Mouse (Mus musculus) effector memory CD4-positive, alpha-beta T cell, adult 7 months (primary cell): ENCODE measurements around the gene Zfp709. TPM values are rescaled to one million over a fixed set of nuclear protein-coding genes. Genes with fewer than 3 reads are reported as not detected.

Experiments
- polyA plus RNA-seq: library from polyadenylated mRNA; unstranded; fragments of 100-300 nt; shearing (Covaris generic); gene quantifications from one replicate; pipeline ENCODE4 v1.2.1, GENCODE M21; 2017

Gene Zfp709
- polyA plus RNA-seq: 1.7 TPM

DNA sequence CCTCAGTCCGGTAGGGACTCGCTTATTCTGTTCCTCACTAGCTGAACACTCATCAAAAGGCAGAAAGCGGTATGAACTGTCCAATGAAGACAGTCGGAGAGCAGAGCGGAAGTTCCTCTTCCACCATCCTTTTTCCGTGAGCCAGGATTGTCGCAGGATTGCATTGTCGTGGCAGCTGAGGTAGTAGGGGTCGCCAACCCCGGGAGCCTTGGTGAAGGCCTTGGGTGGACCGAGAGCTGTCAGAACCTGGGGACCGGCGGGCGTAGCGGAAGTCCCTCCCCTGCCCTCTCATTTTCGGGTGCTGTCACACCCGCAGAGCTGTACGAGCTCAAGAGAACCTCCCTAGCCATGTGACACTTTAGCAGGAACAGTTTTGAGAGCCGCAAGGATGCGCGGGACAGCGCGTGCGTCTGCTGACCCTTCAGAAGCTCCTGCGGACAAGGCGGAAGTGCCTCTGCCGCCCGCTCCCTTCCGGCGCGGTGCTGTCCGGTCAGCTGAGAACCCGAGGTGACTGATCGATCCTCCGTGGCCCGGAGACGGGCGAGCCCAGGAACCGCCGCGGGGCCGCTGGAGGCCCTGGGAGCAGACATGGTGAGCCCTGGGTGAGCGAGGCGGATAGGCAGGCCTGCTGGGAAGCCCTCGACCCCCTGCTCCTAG, at the start of gene Zfp709:
TSS of gene Zfp709 (plus strand) at position 402 of the 657 bp plus-strand sequence.

GRCm38 (mm10) chr8:71908309-71909261, 26.8 kb downstream of the Zfp709 start, which contains the start of the genes Zfp882 and Zfp617:
Gene Zfp882 (plus strand): TSS chr8:71908608.
Gene Zfp617 (plus strand): TSS chr8:71908635.

Other genes starting within 250 kb of the Zfp709 start
- gene Unc13a, start 210.3 kb upstream of the Zfp709 start, polyA plus RNA-seq: not detected
- 72.8 TPM for gene Jak3, start 205.7 kb upstream of the Zfp709 start, polyA plus RNA-seq
- 17.5 TPM for gene Insl3, start 192.8 kb upstream of the Zfp709 start, polyA plus RNA-seq
- gene B3gnt3, start 180.2 kb upstream of the Zfp709 start, polyA plus RNA-seq: 2.9 TPM
- gene Fcho1, start 156.3 kb upstream of the Zfp709 start, polyA plus RNA-seq: 169 TPM
- gene Zfp882, start 26.6 kb downstream of the Zfp709 start, polyA plus RNA-seq: 3.0 TPM
- 8.9 TPM for gene Zfp617, start 26.6 kb downstream of the Zfp709 start, polyA plus RNA-seq
- gene Zfp961, start 69.0 kb downstream of the Zfp709 start, polyA plus RNA-seq: 5.4 TPM
- not detected for gene Cyp4f18, start 127.6 kb downstream of the Zfp709 start, polyA plus RNA-seq
- gene Olfr372, start 159.2 kb downstream of the Zfp709 start, polyA plus RNA-seq: 0.30 TPM
- 0.77 TPM for gene Olfr373, start 201.2 kb downstream of the Zfp709 start, polyA plus RNA-seq
- not detected for gene Olfr374, start 225.0 kb downstream of the Zfp709 start, polyA plus RNA-seq